Mouse (Mus musculus): ENCODE measurements around the gene Hsd11b1. TPM values are rescaled to one million over a fixed set of nuclear protein-coding genes. Genes with fewer than 3 reads are reported as not detected.

The Hsd11b1 gene
- polyA plus RNA-seq, 1 experiment from 2014 or later, result 1.6 TPM

- peak; percentile 58 for ATAC-seq (ENCODE audit: low FRiP score, low TSS enrichment)
- Histone ChIP-seq H3K36me3 (ENCODE audit: control insufficient read depth, insufficient read depth, low read length) (no peaks in the 10 kb centered on the region), H3K9ac (ENCODE audit: low read depth, low read length) (peak overlapping the region; percentile 47), H3K4me1 (ENCODE audit: control insufficient read depth, insufficient read depth, low read length) (0 out of 2 replicates have a peak, but pooled peaks cover 3% of the 10 kb centered on the region), H3K27me3 (ENCODE audit: control insufficient read depth, insufficient read depth, low read length) (no peaks in the 10 kb centered on the region), H3K27ac (ENCODE audit: low read depth, low read length) (peak overlapping the region; percentile 42; the same call in 1 of the 2 replicates), H3K4me2 (replicated peaks; ENCODE audit: low read depth, low read length) (peak overlapping the region; percentile 54), H3K4me3 (ENCODE audit: low read length) (peak overlapping the region; percentile 32), H3K9me3 (ENCODE audit: control insufficient read depth, low read length) (no peaks in the 10 kb centered on the region)
- 14% methylated on average over 24 of the region's 24 CpGs for WGBS
Measured at GRCm38 (mm10) chr1:193272137-193272915, 8.5 kb upstream of the Hsd11b1 start.

- WGBS, result 46% methylated on average over 6 of the region's 6 CpGs
- H3K36me3 ChIP-seq (ENCODE audit: control insufficient read depth, insufficient read depth, low read length), result no peaks in the 10 kb centered on the region
- no peak overlapping the region for H3K4me2 ChIP-seq (replicated peaks; ENCODE audit: low read depth, low read length)
- no peaks in the 10 kb centered on the region for H3K27me3 ChIP-seq (ENCODE audit: control insufficient read depth, insufficient read depth, low read length)
- 0 out of 2 replicates have a peak, but pooled peaks cover 3% of the 10 kb centered on the region for H3K4me1 ChIP-seq (ENCODE audit: control insufficient read depth, insufficient read depth, low read length)
- H3K4me3 ChIP-seq (ENCODE audit: low read length), result no peak overlapping the region
- H3K9me3 ChIP-seq (ENCODE audit: control insufficient read depth, low read length), result no peaks in the 10 kb centered on the region
- H3K27ac ChIP-seq (ENCODE audit: low read depth, low read length), result no peak overlapping the region
- H3K9ac ChIP-seq (ENCODE audit: low read depth, low read length), result no peak overlapping the region
- ATAC-seq (ENCODE audit: low FRiP score, low TSS enrichment), result no peak
Measured at GRCm38 (mm10) chr1:193270965-193271763, 7.3 kb upstream of the Hsd11b1 start.

- Histone ChIP-seq H3K9ac (ENCODE audit: low read depth, low read length) (no peak overlapping the region), H3K4me2 (replicated peaks; ENCODE audit: low read depth, low read length) (no peak overlapping the region), H3K27me3 (ENCODE audit: control insufficient read depth, insufficient read depth, low read length) (no peaks in the 10 kb centered on the region), H3K9me3 (ENCODE audit: control insufficient read depth, low read length) (no peaks in the 10 kb centered on the region), H3K4me3 (ENCODE audit: low read length) (no peak overlapping the region), H3K36me3 (ENCODE audit: control insufficient read depth, insufficient read depth, low read length) (no peaks in the 10 kb centered on the region), H3K27ac (ENCODE audit: low read depth, low read length) (no peak overlapping the region), H3K4me1 (ENCODE audit: control insufficient read depth, insufficient read depth, low read length) (peaks cover 3% of the 10 kb centered on the region)
- no peak for ATAC-seq (ENCODE audit: low FRiP score, low TSS enrichment)
Measured at GRCm38 (mm10) chr1:193265734-193266133, 1.9 kb upstream of the Hsd11b1 start.

- no peaks in the 10 kb centered on the region for H3K36me3 ChIP-seq (ENCODE audit: control insufficient read depth, insufficient read depth, low read length)
- H3K27ac ChIP-seq (ENCODE audit: low read depth, low read length), result no peak overlapping the region
- no peaks in the 10 kb centered on the region for H3K9me3 ChIP-seq (ENCODE audit: control insufficient read depth, low read length)
- ATAC-seq (ENCODE audit: low FRiP score, low TSS enrichment), result no peak
- no peak overlapping the region for H3K9ac ChIP-seq (ENCODE audit: low read depth, low read length)
- H3K4me1 ChIP-seq (ENCODE audit: control insufficient read depth, insufficient read depth, low read length), result peaks cover 3% of the 10 kb centered on the region
- H3K4me3 ChIP-seq (ENCODE audit: low read length), result no peak overlapping the region
- no peaks in the 10 kb centered on the region for H3K27me3 ChIP-seq (ENCODE audit: control insufficient read depth, insufficient read depth, low read length)
- WGBS, result 75% methylated on average over 8 of the region's 8 CpGs
- no peak overlapping the region for H3K4me2 ChIP-seq (replicated peaks; ENCODE audit: low read depth, low read length)
Measured at GRCm38 (mm10) chr1:193263026-193263907, 608 bp downstream of the Hsd11b1 start.

- 62% methylated on average over 7 of the region's 7 CpGs for WGBS
- Histone ChIP-seq H3K36me3 (ENCODE audit: control insufficient read depth, insufficient read depth, low read length) (no peaks in the 10 kb centered on the region), H3K4me2 (replicated peaks; ENCODE audit: low read depth, low read length) (no peak overlapping the region), H3K9ac (ENCODE audit: low read depth, low read length) (no peak overlapping the region), H3K27me3 (ENCODE audit: control insufficient read depth, insufficient read depth, low read length) (no peaks in the 10 kb centered on the region), H3K27ac (ENCODE audit: low read depth, low read length) (0 out of 2 replicates have a peak overlapping the region, but pooled peaks have one; percentile 42), H3K9me3 (ENCODE audit: control insufficient read depth, low read length) (no peaks in the 10 kb centered on the region), H3K4me1 (ENCODE audit: control insufficient read depth, insufficient read depth, low read length) (peaks cover 3% of the 10 kb centered on the region), H3K4me3 (ENCODE audit: low read length) (no peak overlapping the region)
- no peak for ATAC-seq (ENCODE audit: low FRiP score, low TSS enrichment)
Measured at GRCm38 (mm10) chr1:193261897-193262548, 1.9 kb downstream of the Hsd11b1 start.

- no peak for ATAC-seq (ENCODE audit: low FRiP score, low TSS enrichment)
- WGBS, result 87% methylated on average over 9 of the region's 9 CpGs
- no peaks in the 10 kb centered on the region for H3K27me3 ChIP-seq (ENCODE audit: control insufficient read depth, insufficient read depth, low read length)
Measured at GRCm38 (mm10) chr1:193259559-193259958, 4.3 kb downstream of the Hsd11b1 start.

GRCm38 (mm10) chr1:193256621-193257098, 7.2 kb downstream of the Hsd11b1 start:
- Histone ChIP-seq H3K4me2 (replicated peaks; ENCODE audit: low read depth, low read length) (no peak overlapping the region), H3K4me1 (ENCODE audit: control insufficient read depth, insufficient read depth, low read length) (peaks cover 4% of the 10 kb centered on the region; the same call in 1 of the 2 replicates), H3K27me3 (ENCODE audit: control insufficient read depth, insufficient read depth, low read length) (no peaks in the 10 kb centered on the region), H3K9me3 (ENCODE audit: control insufficient read depth, low read length) (no peaks in the 10 kb centered on the region), H3K27ac (ENCODE audit: low read depth, low read length) (no peak overlapping the region), H3K4me3 (ENCODE audit: low read length) (no peak overlapping the region), H3K36me3 (ENCODE audit: control insufficient read depth, insufficient read depth, low read length) (no peaks in the 10 kb centered on the region), H3K9ac (ENCODE audit: low read depth, low read length) (no peak overlapping the region)
- ATAC-seq (ENCODE audit: low FRiP score, low TSS enrichment), result no peak
- 53% methylated on average over 5 of the region's 5 CpGs for WGBS

More at GRCm38 (mm10) chr1:193259559-193259958, 4.3 kb downstream of the Hsd11b1 start:
- Histone ChIP-seq H3K4me2 (replicated peaks; ENCODE audit: low read depth, low read length) (no peak overlapping the region), H3K27ac (ENCODE audit: low read depth, low read length) (no peak overlapping the region), H3K9me3 (ENCODE audit: control insufficient read depth, low read length) (no peaks in the 10 kb centered on the region), H3K4me3 (ENCODE audit: low read length) (no peak overlapping the region), H3K9ac (ENCODE audit: low read depth, low read length) (no peak overlapping the region), H3K36me3 (ENCODE audit: control insufficient read depth, insufficient read depth, low read length) (no peaks in the 10 kb centered on the region), H3K4me1 (ENCODE audit: control insufficient read depth, insufficient read depth, low read length) (peaks cover 3% of the 10 kb centered on the region)

- Histone ChIP-seq H3K9ac (ENCODE audit: low read depth, low read length) (no peak overlapping the region), H3K36me3 (ENCODE audit: control insufficient read depth, insufficient read depth, low read length) (no peaks in the 10 kb centered on the region), H3K27ac (ENCODE audit: low read depth, low read length) (no peak overlapping the region), H3K4me1 (ENCODE audit: control insufficient read depth, insufficient read depth, low read length) (peaks cover 4% of the 10 kb centered on the region; the same call in 1 of the 2 replicates), H3K4me3 (ENCODE audit: low read length) (no peak overlapping the region), H3K4me2 (replicated peaks; ENCODE audit: low read depth, low read length) (no peak overlapping the region), H3K9me3 (ENCODE audit: control insufficient read depth, low read length) (no peaks in the 10 kb centered on the region), H3K27me3 (ENCODE audit: control insufficient read depth, insufficient read depth, low read length) (no peaks in the 10 kb centered on the region)
- 0 out of 2 replicates have a peak, but pooled peaks have one; percentile 10 for ATAC-seq (ENCODE audit: low FRiP score, low TSS enrichment)
Measured at GRCm38 (mm10) chr1:193256289-193256577, 7.6 kb downstream of the Hsd11b1 start.

Data from kidney, embryonic 14.5 days (tissue).